In genomic region chr2:75767871-75768558, GRCm38 (mm10) we compare ENCODE assay signal across 8 mouse cellular contexts.
DNase-seq lines count a peak whose midpoint lies in the region; ATAC-seq lines count a peak whose summit lies in the region.

No protein-coding gene starts in this region.

- no peak for ATAC-seq in heart, embryonic 13.5 days (ENCODE audit: extremely low read depth, insufficient number of reproducible peaks, low FRiP score, low TSS enrichment)
- peak; percentile 68 for ATAC-seq in intestine, embryonic 15.5 days
- ATAC-seq in lung, embryonic 15.5 days (ENCODE audit: borderline replicate concordance, extremely low read depth, low FRiP score, low TSS enrichment), result no peak

- no peaks in the 10 kb centered on the region for H3K36me3 ChIP-seq in heart, embryonic 13.5 days
- H3K36me3 ChIP-seq in intestine, embryonic 15.5 days, result no peaks in the 10 kb centered on the region
- H3K36me3 ChIP-seq in lung, embryonic 15.5 days, result no peaks in the 10 kb centered on the region

- peaks cover 38% of the 10 kb centered on the region for H3K4me1 ChIP-seq in heart, embryonic 13.5 days
- H3K4me1 ChIP-seq in intestine, embryonic 15.5 days (replicated peaks), result peaks cover 20% of the 10 kb centered on the region; the same call in 1 of the 2 replicates
- H3K4me1 ChIP-seq in lung, embryonic 15.5 days, result peaks cover 48% of the 10 kb centered on the region

- no peak for DNase-seq in heart, postnatal 14 days
- peak; percentile 76 for DNase-seq in c-Kit-positive CD71-positive TER-119-negative erythroid progenitor cells, embryonic 14.5 days (ENCODE audit: low read depth)
- no peak for DNase-seq in T-cell, adult 2 months (ENCODE audit: low spot score)
- DNase-seq in urinary bladder, postnatal 25 days (ENCODE audit: low spot score), result no peak
- no peak for DNase-seq in right cerebral cortex, adult 18-20 months

- no peaks in the 10 kb centered on the region for H3K9me3 ChIP-seq in heart, embryonic 13.5 days
- H3K9me3 ChIP-seq in intestine, embryonic 15.5 days, result no peaks in the 10 kb centered on the region
- no peaks in the 10 kb centered on the region for H3K9me3 ChIP-seq in lung, embryonic 15.5 days

- no peaks in the 10 kb centered on the region for H3K27me3 ChIP-seq in heart, embryonic 13.5 days (replicated peaks)
- H3K27me3 ChIP-seq in intestine, embryonic 15.5 days (replicated peaks), result no peaks in the 10 kb centered on the region
- no peaks in the 10 kb centered on the region for H3K27me3 ChIP-seq in lung, embryonic 15.5 days

- intact Hi-C loops in heart, postnatal 14 days (cut with DNase I), result no loop called here

- H3K9ac ChIP-seq in heart, embryonic 13.5 days, result no peak overlapping the region
- H3K9ac ChIP-seq in intestine, embryonic 15.5 days, result no peak overlapping the region
- H3K9ac ChIP-seq in lung, embryonic 15.5 days, result no peak overlapping the region

- H3K4me2 ChIP-seq in heart, embryonic 13.5 days, result 0 out of 2 replicates have a peak overlapping the region, but pooled peaks have one; percentile 4
- H3K4me2 ChIP-seq in intestine, embryonic 15.5 days (replicated peaks), result no peak overlapping the region
- H3K4me2 ChIP-seq in lung, embryonic 15.5 days, result 0 out of 2 replicates have a peak overlapping the region, but pooled peaks have one; percentile 6

- H3K27ac ChIP-seq in heart, embryonic 13.5 days (replicated peaks), result 0 out of 2 replicates have a peak overlapping the region, but pooled peaks have one; percentile 6
- peak overlapping the region; percentile 66; the same call in 1 of the 2 replicates for H3K27ac ChIP-seq in intestine, embryonic 15.5 days
- peak overlapping the region; percentile 57 for H3K27ac ChIP-seq in lung, embryonic 15.5 days

- 50% methylated on average over 7 of the region's 7 CpGs for WGBS in heart, embryonic 13.5 days
- 48% methylated on average over 7 of the region's 7 CpGs for WGBS in intestine, embryonic 15.5 days
- WGBS in lung, embryonic 15.5 days, result 42% methylated on average over 7 of the region's 7 CpGs

- H3K4me3 ChIP-seq in heart, embryonic 13.5 days, result no peak overlapping the region
- no peak overlapping the region for H3K4me3 ChIP-seq in intestine, embryonic 15.5 days (replicated peaks)
- H3K4me3 ChIP-seq in lung, embryonic 15.5 days, result no peak overlapping the region

Comparison
In these comparisons a context has a peak if more than half of its experiments do, and no peak if none do; other contexts are left out.
1. H3K27ac ChIP-seq: peak in every context shown above with its lines; median percentile 66 in intestine, embryonic 15.5 days; 57 in lung, embryonic 15.5 days; 6 in heart, embryonic 13.5 days.